Mouse (Mus musculus) midbrain, embryonic 11.5 days (tissue): ENCODE results near the gene Nat9. TPM values are rescaled to one million over a fixed set of nuclear protein-coding genes. Genes with fewer than 3 reads are reported as not detected.

Source experiments
- ATAC-seq: fragments of 200-750 bp; cut with Nextera tagmentation; 2 replicates; pipeline ENCODE4 v1.8.0; 2017; ENCODE audit warnings: moderate TSS enrichment, moderate library complexity; ENCODE audit not compliant: low FRiP score
- DNase-seq: peaks from one replicate; pipeline ENCODE4 v3.0.0; 2015; ENCODE audit warnings: low spot score; ENCODE audit errors: missing footprints
- H3K27ac ChIP-seq: fragments of 300-500 bp; sonication (generic); 2 replicates; pipeline ENCODE4 v1.5.1; 2014; ENCODE audit warnings: low read depth, low read length
- H3K27me3 ChIP-seq: fragments of 300-500 bp; sonication (generic); 2 replicates; pipeline ENCODE4 v1.6.1; 2014; ENCODE audit warnings: mild to moderate bottlenecking, low read length, moderate library complexity, mixed read lengths; ENCODE audit not compliant: control insufficient read depth, insufficient read depth
- H3K36me3 ChIP-seq: fragments of 300-500 bp; sonication (generic); 2 replicates; pipeline ENCODE4 v1.6.1; 2014; ENCODE audit warnings: mild to moderate bottlenecking, low read length, moderate library complexity, mixed read lengths; ENCODE audit not compliant: control insufficient read depth, insufficient read depth
- H3K4me1 ChIP-seq: fragments of 300-500 bp; sonication (generic); 2 replicates; pipeline ENCODE4 v1.6.1; 2014; ENCODE audit warnings: low read length; ENCODE audit not compliant: control insufficient read depth, insufficient read depth
- H3K4me2 ChIP-seq: fragments of 300-500 bp; sonication (generic); 2 replicates; pipeline ENCODE4 v1.6.1; 2014; ENCODE audit warnings: mild to moderate bottlenecking, moderate library complexity
- H3K4me3 ChIP-seq: fragments of 300-500 bp; sonication (generic); 2 replicates; pipeline ENCODE4 v1.5.1; 2014; ENCODE audit warnings: low read depth, low read length
- H3K9ac ChIP-seq: fragments of 300-500 bp; sonication (generic); 2 replicates; pipeline ENCODE4 v1.6.1; 2014; ENCODE audit warnings: low read length
- H3K9me3 ChIP-seq: fragments of 300-500 bp; sonication (generic); 2 replicates; pipeline ENCODE4 v1.6.1; 2016; ENCODE audit warnings: low read length; ENCODE audit not compliant: control insufficient read depth
- WGBS: fragments of 180-500 bp; shearing (Covaris S2); extraction: QIAGEN DNeasy Blood & Tissue Kit; methylation state at CpG from one replicate; pipeline ENCODE4 v1.1.7; 2014; 5-methylcytosine and 5-hydroxymethylcytosine counted together
- polyA plus RNA-seq: library from polyadenylated mRNA; unstranded; fragments of >200 nt; fragmentation: Nextera tagmentation; extraction: Ambion mirVana; gene quantifications from 2 replicates; pipeline ENCODE4 v1.2.1, GENCODE M21; 2014

The Nat9 gene
- polyA plus RNA-seq, 1 experiment from 2014 or later: 17.7 TPM

DNA sequence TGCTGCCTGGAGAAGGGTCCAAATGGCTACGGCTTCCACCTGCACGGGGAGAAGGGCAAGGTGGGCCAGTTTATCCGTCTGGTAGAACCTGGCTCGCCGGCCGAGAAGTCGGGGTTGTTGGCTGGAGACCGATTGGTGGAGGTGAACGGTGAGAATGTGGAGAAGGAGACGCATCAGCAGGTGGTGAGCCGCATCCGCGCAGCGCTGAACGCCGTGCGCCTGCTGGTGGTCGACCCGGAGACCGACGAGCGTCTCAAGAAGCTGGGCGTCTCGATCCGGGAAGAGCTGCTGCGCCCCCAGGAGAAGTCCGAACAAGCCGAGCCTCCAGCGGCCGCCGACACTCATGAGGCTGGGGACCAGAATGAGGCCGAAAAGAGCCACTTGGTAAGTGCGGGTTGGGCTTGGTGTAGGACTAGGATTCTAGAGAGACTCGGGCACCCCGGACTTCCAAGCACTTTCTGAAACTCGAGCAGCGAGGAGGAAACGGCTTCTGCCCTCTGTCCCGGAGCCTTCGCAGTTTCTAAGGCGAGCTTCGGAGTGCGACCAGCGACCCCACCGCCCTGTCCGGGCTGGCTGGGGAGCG lies 24.0 kb downstream of the Nat9 start:
- Histone ChIP-seq H3K9ac (peak overlapping the region; percentile 64), H3K4me3 (peak overlapping the region; percentile 62), H3K36me3 (no peaks in the 10 kb centered on the region), H3K27ac (no peak overlapping the region), H3K4me2 (peak overlapping the region; percentile 95), H3K9me3 (no peaks in the 10 kb centered on the region), H3K27me3 (peaks cover 16% of the 10 kb centered on the region), H3K4me1 (peaks cover 22% of the 10 kb centered on the region)
- under 1% methylated on average over 47 of the region's 47 CpGs for WGBS
- ATAC-seq (peak; percentile 34), DNase-seq (no peak)

DNA sequence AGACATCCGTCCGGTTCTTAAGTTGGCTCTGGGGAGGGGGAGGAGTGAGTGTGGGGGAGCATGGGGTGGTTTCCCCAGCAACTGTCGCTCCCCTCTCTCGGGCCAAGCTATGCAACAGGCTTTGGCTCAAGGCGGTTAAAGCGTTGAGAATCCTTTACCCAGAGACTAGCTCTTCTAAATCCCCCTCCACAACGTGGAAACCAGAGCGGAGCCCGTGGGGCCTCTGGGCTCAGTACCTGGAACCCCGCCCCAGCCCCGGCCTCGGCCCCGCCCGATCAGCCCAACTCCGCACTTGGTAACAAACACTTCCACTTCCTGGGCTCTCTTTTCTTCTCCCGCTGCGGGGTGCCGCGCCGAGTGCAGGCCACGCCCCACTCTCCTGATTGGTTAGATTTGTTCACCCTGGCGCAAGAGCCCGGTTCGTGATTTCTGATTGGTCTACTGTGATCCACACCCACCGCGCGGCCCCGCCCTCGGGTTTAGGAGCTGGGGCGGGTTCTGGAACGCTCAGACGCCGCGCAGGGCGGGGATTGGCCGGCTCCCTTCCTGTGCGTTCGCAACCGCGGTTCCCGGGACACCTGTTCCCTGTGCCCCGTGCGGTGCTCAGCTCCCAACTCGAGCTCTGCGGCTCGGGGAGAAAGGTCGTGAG lies 24.7 kb downstream of the Nat9 start, which contains the start of gene Slc9a3r1:
Gene Slc9a3r1, plus strand, starts transcription at position 510 of the 649 bp plus-strand sequence.
- peak; percentile 99 for DNase-seq
- WGBS: under 1% methylated on average over 47 of the region's 47 CpGs
- Histone ChIP-seq H3K4me3 (peak within 1 kb of the TSS; percentile 62), H3K9me3 (no peaks in the 10 kb centered on the region), H3K9ac (peak within 1 kb of the TSS; percentile 64), H3K27ac (no peak within 1 kb of the TSS), H3K27me3 (peaks cover 16% of the 10 kb centered on the region), H3K4me2 (peak within 1 kb of the TSS; percentile 95), H3K4me1 (peaks cover 22% of the 10 kb centered on the region), H3K36me3 (no peaks in the 10 kb centered on the region)
- ATAC-seq: peak; percentile 96

DNA sequence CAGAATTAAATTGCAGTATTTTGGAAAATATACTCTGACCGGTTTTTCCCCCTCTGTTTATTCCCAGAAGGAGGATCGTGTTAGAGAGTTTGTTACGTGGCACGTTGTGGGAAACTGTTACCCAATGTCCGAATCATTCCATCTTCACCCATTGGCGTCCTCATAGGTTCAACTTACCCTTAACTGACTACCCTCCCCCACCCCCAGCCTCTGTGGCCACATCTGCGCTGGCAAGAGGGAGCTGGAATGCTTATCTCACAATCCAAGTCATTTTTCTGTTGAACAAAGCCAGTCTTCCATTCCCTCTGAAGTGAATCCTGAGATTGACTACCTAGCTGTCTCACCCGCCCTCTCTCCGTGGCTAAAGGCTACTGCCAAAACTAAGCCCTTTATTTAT lies 25.5 kb downstream of the Nat9 start:
- H3K9ac ChIP-seq: no peak overlapping the region
- ATAC-seq: no peak
- H3K4me3 ChIP-seq: no peak overlapping the region
- H3K4me1 ChIP-seq: peaks cover 22% of the 10 kb centered on the region
- WGBS: 23% methylated on average over 9 of the region's 9 CpGs
- H3K27ac ChIP-seq: no peak overlapping the region
- no peaks in the 10 kb centered on the region for H3K9me3 ChIP-seq
- no peak for DNase-seq
- H3K27me3 ChIP-seq: peaks cover 16% of the 10 kb centered on the region
- no peaks in the 10 kb centered on the region for H3K36me3 ChIP-seq
- H3K4me2 ChIP-seq: peak overlapping the region; percentile 95; the same call in 1 of the 2 replicates

- Histone ChIP-seq H3K4me1 (peaks cover 22% of the 10 kb centered on the region), H3K36me3 (no peaks in the 10 kb centered on the region), H3K4me3 (no peak overlapping the region), H3K9ac (no peak overlapping the region), H3K9me3 (no peaks in the 10 kb centered on the region), H3K27ac (no peak overlapping the region), H3K4me2 (no peak overlapping the region), H3K27me3 (peaks cover 16% of the 10 kb centered on the region)
- DNase-seq (no peak), ATAC-seq (no peak)
- WGBS: 57% methylated on average over 9 of the region's 9 CpGs
Observed at GRCm38 (mm10) chr11:115161578-115162204, 26.0 kb downstream of the Nat9 start.

- peaks cover 22% of the 10 kb centered on the region for H3K4me1 ChIP-seq
- no peaks in the 10 kb centered on the region for H3K36me3 ChIP-seq
- WGBS: 27% methylated on average over 10 of the region's 10 CpGs
- no peak overlapping the region for H3K4me3 ChIP-seq
- peaks cover 16% of the 10 kb centered on the region for H3K27me3 ChIP-seq
- ATAC-seq (no peak), DNase-seq (peak; percentile 97)
- no peaks in the 10 kb centered on the region for H3K9me3 ChIP-seq
- H3K4me2 ChIP-seq: no peak overlapping the region
- no peak overlapping the region for H3K27ac ChIP-seq
- H3K9ac ChIP-seq: no peak overlapping the region
Observed at GRCm38 (mm10) chr11:115160883-115161577, 26.6 kb downstream of the Nat9 start.

DNA sequence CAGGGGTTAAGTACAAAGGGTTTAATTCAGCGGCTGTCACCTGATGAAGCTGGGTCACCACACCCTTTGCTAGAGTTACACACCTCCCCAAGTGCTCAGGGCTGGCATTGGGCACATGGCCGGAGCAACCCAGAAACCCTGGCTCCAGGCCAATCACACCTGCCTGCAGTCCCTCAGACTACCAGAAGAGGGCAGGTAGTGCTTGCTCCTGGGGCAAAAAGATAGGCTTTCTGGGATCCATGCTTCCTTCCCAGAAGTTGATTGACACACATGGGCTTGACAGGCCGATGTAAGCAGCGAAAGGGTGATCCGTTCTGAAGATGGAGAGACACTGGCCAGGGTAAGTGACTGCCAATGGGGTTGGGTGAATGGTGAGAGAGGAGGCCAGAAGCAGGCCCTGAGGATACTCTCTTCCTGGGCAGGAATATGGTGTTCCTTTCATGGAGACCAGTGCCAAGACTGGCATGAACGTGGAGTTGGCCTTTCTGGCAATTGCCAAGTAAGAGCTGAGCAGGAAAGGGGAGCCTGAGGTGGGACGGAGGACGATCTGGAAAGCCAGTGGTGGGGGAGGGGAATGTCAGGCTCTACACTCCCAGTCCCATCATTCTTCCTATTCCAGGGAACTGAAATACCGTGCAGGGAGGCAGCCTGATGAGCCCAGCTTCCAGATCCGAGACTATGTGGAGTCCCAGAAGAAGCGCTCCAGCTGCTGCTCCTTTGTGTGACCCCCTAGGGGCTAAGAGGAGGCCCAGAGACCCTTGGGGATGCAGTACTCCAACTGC lies 27.5 kb downstream of the Nat9 start:
- H3K27me3 ChIP-seq: peaks cover 18% of the 10 kb centered on the region
- 49% methylated on average over 11 of the region's 11 CpGs for WGBS
- no peaks in the 10 kb centered on the region for H3K36me3 ChIP-seq
- H3K9me3 ChIP-seq: no peaks in the 10 kb centered on the region
- DNase-seq (peak; percentile 91), ATAC-seq (no peak)
- H3K4me2 ChIP-seq: no peak overlapping the region
- no peak overlapping the region for H3K27ac ChIP-seq
- no peak overlapping the region for H3K4me3 ChIP-seq
- H3K9ac ChIP-seq: no peak overlapping the region
- H3K4me1 ChIP-seq: peaks cover 22% of the 10 kb centered on the region

DNA sequence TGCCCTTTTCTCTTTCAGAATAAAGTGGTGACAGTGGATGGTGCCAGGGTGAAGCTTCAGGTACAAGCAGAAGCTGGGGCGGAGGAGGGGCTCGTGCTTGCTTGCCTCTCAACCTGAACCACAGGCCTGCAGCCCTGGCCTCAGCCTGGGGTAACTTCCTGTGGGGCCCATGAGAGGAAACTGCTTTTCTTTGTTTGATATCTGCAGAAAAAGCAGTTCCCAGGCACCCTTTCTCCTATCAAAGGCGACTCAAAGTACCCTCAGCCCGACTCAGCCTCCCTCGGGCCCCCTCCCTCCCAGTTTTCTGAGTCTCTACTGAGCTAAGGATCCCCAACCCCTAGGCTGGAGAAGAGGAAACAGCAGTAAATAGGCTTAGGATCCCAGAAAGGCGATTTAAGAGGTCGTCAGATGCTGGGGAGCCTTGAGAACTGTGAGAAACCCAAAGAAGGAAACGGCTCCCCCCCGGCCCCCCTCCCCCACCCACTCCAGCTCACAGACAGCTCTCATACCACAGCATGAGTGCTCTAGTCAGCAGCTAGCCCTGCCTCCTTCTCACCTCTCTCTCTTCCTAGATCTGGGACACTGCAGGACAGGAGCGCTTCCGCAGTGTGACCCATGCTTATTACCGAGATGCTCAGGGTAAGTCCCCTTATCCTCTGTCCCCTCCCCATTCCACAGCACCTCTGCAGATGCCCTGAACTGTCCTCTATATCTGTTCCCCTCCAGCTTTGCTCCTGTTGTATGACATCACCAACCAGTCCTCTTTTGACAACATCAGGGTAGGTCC lies 29.5 kb downstream of the Nat9 start:
- whole genome bisulfite sequencing: 26% methylated on average over 12 of the region's 12 CpGs
- H3K27me3 ChIP-seq: peaks cover 33% of the 10 kb centered on the region
- H3K4me1 ChIP-seq: peaks cover 12% of the 10 kb centered on the region
- H3K4me2 ChIP-seq: no peak overlapping the region
- H3K27ac ChIP-seq: no peak overlapping the region
- no peak overlapping the region for H3K4me3 ChIP-seq
- ATAC-seq (no peak), DNase-seq (peak; percentile 82)
- no peak overlapping the region for H3K9ac ChIP-seq
- no peaks in the 10 kb centered on the region for H3K9me3 ChIP-seq
- H3K36me3 ChIP-seq: no peaks in the 10 kb centered on the region

DNA sequence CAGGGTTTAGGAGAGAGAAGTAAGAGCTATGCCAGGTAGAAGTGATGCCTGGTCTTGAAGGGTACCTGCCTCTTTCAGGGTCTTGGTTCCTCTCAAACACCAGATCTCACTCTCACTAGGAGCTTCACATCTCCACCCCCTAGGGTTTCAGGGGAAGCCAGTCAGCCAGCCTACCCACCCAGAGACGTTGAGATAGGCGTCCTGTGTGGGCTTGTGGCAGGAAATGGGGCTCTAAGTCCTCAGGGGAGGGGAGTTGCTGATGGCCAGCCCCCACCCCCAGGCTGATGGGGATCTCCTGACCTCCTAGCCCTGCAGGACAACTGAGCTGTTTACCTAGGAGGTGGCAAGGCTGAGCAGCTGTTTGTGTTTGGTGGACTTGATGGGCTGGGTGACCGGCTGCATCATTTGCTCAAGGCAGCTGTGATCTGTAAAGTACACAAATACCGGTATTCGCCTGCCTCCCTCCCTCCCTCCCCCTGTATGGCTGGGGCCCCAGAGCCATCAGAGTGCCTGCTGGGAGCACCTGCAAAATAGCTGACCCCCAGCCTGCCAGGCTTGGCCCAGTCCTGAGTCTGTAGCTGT lies 32.5 kb downstream of the Nat9 start:
- H3K9ac ChIP-seq: no peak overlapping the region
- 16% methylated on average over 5 of the region's 5 CpGs for WGBS
- DNase-seq: no peak

More for the DNA sequence above, 32.5 kb downstream of the Nat9 start:
- H3K27ac ChIP-seq: no peak overlapping the region
- H3K27me3 ChIP-seq: peaks cover 29% of the 10 kb centered on the region
- no peaks in the 10 kb centered on the region for H3K36me3 ChIP-seq
- peaks cover 3% of the 10 kb centered on the region for H3K4me1 ChIP-seq
- H3K4me3 ChIP-seq: no peak overlapping the region
- H3K4me2 ChIP-seq: no peak overlapping the region
- no peaks in the 10 kb centered on the region for H3K9me3 ChIP-seq
- ATAC-seq: no peak
